Mouse (Mus musculus) CH12.LX (cell line): ENCODE measurements at regions not wholly inside any gene's neighbourhood (a gene's known extent, or its start where the extent isn't known, plus 50 kb on each side); places are given as distances from the start of the nearest gene placed in this dataset.

Experiments
- BHLHE40 ChIP-seq: IDR thresholded peaks from 2 replicates; pipeline ENCODE4 v1.6.1; 2011; ENCODE audit warnings: mild to moderate bottlenecking, low read depth, low read length, improper control_type of control experiment
- CTCF ChIP-seq, 2 experiments: IDR thresholded peaks in 1 of 2; conservative IDR thresholded peaks in 1 of 2; 2 replicates each; pipeline ENCODE4 v1.5.1; 2011 to 2012; ENCODE audit warnings: low read depth in 2 of 2, low read length in 2 of 2, improper control_type of control experiment in 1 of 2, inconsistent platforms in 1 of 2, mild to moderate bottlenecking in 1 of 2, moderate library complexity in 1 of 2
- EP300 ChIP-seq: IDR thresholded peaks from 2 replicates; pipeline ENCODE4 v1.6.1; 2011; ENCODE audit warnings: low read length, improper control_type of control experiment
- MXI1 ChIP-seq: IDR thresholded peaks from 2 replicates; pipeline ENCODE4 v1.6.1; 2011; ENCODE audit warnings: mild to moderate bottlenecking, low read depth, low read length, improper control_type of control experiment
- NRF1 ChIP-seq: IDR thresholded peaks from 2 replicates; pipeline ENCODE4 v1.6.1; 2014; ENCODE audit warnings: low read depth, mild to moderate bottlenecking, inconsistent platforms, low read length, improper control_type of control experiment, moderate library complexity
- SMC3 ChIP-seq: IDR thresholded peaks from 2 replicates; pipeline ENCODE4 v1.6.1; 2011; ENCODE audit warnings: low read depth, low read length, improper control_type of control experiment

GRCm38 (mm10) chr7:125129187-125129586 is 315.3 kb upstream of the Kdm8 start:
- TF ChIP-seq SMC3 (no peak), NRF1 (no peak), MXI1 (no peak), EP300 (no peak), BHLHE40 (no peak), CTCF (conservative IDR thresholded peaks at IDR 0.05 in 1 of 2, IDR thresholded peaks at IDR 0.05 in 1 of 2; ENCODE audit: low read depth in 2 of 2, low read length in 2 of 2) (no peak)
